Mouse (Mus musculus): ENCODE measurements at regions not wholly inside any gene's neighbourhood (a gene's known extent, or its start where the extent isn't known, plus 50 kb on each side); places are given as distances from the start of the nearest gene placed in this dataset.

DNA sequence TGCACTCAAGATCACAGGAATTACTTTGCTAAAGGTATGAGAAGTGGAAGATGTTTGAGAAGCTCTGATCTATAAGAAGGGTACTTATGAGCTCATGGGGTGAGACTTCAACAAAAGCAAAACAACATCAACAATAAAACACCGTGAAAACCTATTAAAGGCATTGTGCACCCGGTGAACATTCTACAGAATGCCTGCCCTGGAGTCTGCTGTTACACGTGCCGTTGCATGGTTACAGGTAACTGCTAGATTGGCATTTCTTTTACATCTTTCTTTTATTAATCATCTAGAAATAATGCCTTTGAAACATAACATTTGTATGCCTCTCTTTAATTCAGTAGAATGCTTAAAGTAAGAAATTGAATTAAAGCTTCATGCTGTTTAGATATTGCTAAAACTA lies 661.0 kb downstream of the Pcdh18 start:
- no peak for DNase-seq (ENCODE audit: low spot score in 2 of 2)

DNA sequence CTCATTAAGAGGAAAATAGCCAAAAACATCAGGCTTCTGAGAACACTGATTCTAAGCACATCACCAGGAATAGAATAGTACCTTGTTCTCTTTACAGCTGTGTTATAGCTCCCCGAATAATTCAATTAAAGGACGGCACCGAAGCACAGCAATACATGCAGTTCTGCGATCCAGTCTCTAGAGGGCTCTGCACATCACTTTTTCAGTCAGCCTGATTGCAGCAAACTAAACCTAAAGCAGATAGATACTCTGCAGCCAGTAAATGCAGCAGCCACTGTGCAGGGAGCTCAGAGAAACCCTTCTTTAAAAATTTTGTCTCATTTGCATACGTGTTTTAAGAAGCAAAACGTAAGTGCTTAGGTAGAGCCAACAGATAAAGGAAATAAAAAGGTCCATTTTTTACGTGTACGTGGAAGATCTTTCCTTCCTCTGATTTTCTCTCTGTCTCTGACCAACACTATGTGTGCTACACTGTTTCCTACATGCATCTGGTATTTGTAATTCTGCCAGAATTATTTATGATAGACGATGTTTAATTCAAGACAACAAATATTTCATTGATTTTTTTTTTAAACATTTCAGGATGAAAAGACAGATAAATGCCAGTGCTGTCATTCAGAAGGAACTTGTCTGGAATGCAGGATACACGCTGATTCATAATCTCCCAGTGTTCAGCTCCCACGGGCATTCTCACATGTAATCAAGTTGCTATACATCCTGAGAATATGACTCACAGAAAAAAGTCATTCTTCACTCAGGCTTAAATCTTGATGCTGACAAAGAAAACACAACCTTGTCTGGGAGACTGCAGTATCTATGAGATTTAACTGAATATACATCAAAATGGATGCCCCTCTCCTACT lies 663.1 kb downstream of the Pcdh18 start:
- peak; percentile 50 to 81 for DNase-seq (ENCODE audit: low spot score in 2 of 2)

DNA sequence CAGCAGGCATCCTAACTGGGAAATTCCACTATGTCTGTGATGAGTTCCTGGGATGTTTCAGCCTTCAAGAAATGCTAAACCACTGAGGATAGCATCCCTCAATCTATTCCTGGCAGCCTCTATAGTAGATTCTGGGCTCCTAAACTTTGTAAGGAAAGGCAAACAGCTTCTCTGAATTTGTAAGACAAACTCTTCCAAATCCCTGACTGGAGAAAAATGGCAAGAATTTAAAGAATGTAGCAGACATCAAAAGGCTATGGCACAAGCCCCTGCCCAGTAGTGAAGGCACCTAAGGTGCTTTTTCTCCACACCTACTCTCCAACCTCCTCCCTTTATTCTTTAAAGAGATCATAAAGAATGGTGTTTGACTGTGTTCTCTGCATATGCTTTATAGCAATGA lies 688.3 kb downstream of the Pcdh18 start:
- no peak for DNase-seq (ENCODE audit: low spot score in 2 of 2)

DNA sequence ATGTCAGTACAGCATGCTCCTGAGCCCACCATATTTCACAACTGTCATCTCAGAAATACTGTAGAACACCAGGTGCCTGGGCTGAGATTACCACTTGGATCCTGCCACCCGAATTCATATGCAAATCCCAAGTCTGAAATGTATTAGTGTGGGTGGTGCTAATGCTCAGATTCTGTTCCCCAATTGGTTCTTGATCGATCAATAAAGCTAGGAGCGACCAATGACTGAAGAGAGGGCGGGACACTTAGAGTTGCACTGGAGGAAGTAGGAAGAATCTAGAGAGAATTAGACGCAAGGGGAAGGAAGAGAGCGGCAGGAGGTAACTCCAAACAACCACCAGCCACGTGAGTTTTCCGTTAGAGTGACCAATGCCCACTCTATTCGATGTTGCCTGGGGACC lies 695.0 kb downstream of the Pcdh18 start:
- DNase-seq (ENCODE audit: low spot score in 2 of 2): no peak

DNA sequence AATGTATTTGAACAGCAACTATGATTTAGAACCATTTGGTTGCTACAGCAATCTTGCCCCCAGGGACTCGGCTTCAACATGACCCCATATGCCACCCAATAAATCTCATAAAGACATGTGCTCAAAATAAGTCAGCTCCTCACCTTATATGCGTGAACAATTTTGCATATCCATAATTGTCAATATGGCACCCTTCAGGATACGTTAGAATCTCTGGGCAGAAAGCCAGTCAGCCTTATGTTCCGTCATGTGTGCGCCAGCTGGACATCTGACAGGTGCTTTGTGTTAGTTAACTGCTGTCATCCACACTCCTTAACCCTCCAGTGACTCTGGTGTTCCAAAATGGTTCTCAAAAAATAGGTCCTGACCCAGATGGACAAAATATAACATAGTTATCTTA lies 724.1 kb downstream of the Pcdh18 start:
- DNase-seq (ENCODE audit: low spot score in 2 of 2): peak in 1 of 2 experiments; percentile 25

DNA sequence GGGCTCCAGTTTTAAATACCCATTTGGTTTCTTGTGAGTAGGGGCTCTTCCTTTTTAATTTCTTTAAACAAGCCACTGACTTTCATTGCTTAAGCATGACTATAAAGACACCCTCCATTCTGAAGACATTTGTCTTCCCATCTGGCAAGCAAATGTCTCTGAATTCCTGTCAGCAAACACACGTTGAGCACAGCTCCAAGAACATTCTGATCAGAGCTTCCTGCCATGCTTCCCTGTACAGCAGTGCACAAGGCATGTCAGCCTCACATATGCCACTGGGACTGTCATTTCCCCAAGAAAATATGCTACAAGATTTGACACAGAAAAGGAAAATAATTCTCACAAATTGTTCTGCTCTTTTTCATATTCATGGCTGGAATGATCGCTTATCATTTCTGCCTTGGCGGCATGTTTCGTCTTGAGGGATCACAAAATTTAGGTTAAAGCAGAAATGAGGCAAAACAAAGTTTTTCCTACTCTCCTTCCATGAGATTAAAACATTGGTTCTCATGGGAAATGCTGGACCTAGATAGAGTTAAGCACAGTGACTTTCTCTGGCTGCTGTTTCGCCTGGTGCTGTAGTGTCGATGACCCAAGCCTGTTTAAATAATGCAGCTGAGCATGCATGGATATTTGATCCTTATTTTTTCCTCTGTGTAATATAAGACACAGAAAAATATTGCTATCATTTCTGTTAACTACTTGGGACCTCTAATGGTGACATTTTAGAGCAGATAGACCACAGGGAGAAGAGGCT lies 747.7 kb downstream of the Pcdh18 start:
- peak; percentile 66 to 85 for DNase-seq (ENCODE audit: low spot score in 2 of 2)
